Mouse (Mus musculus) hindbrain, embryonic 14.5 days (tissue): ENCODE data around the gene Lrmda. TPM values are rescaled to one million over a fixed set of nuclear protein-coding genes. Genes with fewer than 3 reads are reported as not detected.

Experiments used
- ATAC-seq: fragments of 200-750 bp; cut with Nextera tagmentation; 2 replicates; pipeline ENCODE4 v1.8.0; 2017; ENCODE audit warnings: moderate number of reproducible peaks, mild to moderate bottlenecking, moderate TSS enrichment, moderate library complexity; ENCODE audit not compliant: low FRiP score
- DNase-seq: peaks from one replicate; pipeline ENCODE4 v3.0.0-alpha.2; 2015; ENCODE audit warnings: low spot score
- H3K27ac ChIP-seq: fragments of 300-500 bp; sonication (generic); 2 replicates; pipeline ENCODE4 v1.5.1; 2014; ENCODE audit warnings: mild to moderate bottlenecking, moderate library complexity
- H3K27me3 ChIP-seq: fragments of 300-500 bp; sonication (generic); 2 replicates; pipeline ENCODE4 v1.6.1; 2014; ENCODE audit warnings: mild to moderate bottlenecking, low read length, mixed read lengths; ENCODE audit not compliant: control insufficient read depth, insufficient read depth
- H3K36me3 ChIP-seq: fragments of 300-500 bp; sonication (generic); replicated peaks from 2 replicates; pipeline ENCODE4 v1.6.1; 2014; ENCODE audit not compliant: control insufficient read depth, insufficient read depth
- H3K4me1 ChIP-seq: fragments of 300-500 bp; sonication (generic); replicated peaks from 2 replicates; pipeline ENCODE4 v1.6.1; 2014; ENCODE audit warnings: antibody characterized with exemption, low read length, mixed read lengths; ENCODE audit not compliant: control insufficient read depth, insufficient read depth
- H3K4me2 ChIP-seq: fragments of 300-500 bp; sonication (generic); replicated peaks from 2 replicates; pipeline ENCODE4 v1.6.1; 2014; ENCODE audit warnings: mild to moderate bottlenecking, moderate library complexity
- H3K4me3 ChIP-seq: fragments of 300-500 bp; sonication (generic); replicated peaks from 2 replicates; pipeline ENCODE4 v1.5.1; 2014; ENCODE audit warnings: mild to moderate bottlenecking, low read length
- H3K9ac ChIP-seq: fragments of 300-500 bp; sonication (generic); 2 replicates; pipeline ENCODE4 v1.6.1; 2014
- H3K9me3 ChIP-seq: fragments of 300-500 bp; sonication (generic); 2 replicates; pipeline ENCODE4 v1.6.1; 2016; ENCODE audit warnings: low read length; ENCODE audit not compliant: control insufficient read depth
- WGBS: fragments of 180-500 bp; shearing (Covaris S2); extraction: QIAGEN DNeasy Blood & Tissue Kit; methylation state at CpG from one replicate; pipeline ENCODE4 v1.1.7; 2014; 5-methylcytosine and 5-hydroxymethylcytosine counted together
- polyA plus RNA-seq: library from polyadenylated mRNA; unstranded; fragments of >200 nt; fragmentation: Nextera tagmentation; extraction: Ambion mirVana; gene quantifications from 2 replicates; pipeline ENCODE4 v1.2.1, GENCODE M21; 2014

The Lrmda gene
- polyA plus RNA-seq, 1 experiment from 2014 or later, result 0.64 TPM

- no peak overlapping the region for H3K27ac ChIP-seq
- 69% methylated on average over 8 of the region's 8 CpGs for whole genome bisulfite sequencing
- no peaks in the 10 kb centered on the region for H3K9me3 ChIP-seq
- H3K36me3 ChIP-seq, result no peaks in the 10 kb centered on the region
- no peak overlapping the region for H3K4me2 ChIP-seq
- ATAC-seq (no peak), DNase-seq (no peak)
- no peak overlapping the region for H3K9ac ChIP-seq
- H3K4me1 ChIP-seq, result peaks cover 16% of the 10 kb centered on the region
- no peak overlapping the region for H3K4me3 ChIP-seq
- H3K27me3 ChIP-seq, result 0 out of 2 replicates have a peak, but pooled peaks cover 4% of the 10 kb centered on the region
These were observed 134.6 kb downstream of the Lrmda start for GRCm38 (mm10) chr14:22154096-22154495.

DNA sequence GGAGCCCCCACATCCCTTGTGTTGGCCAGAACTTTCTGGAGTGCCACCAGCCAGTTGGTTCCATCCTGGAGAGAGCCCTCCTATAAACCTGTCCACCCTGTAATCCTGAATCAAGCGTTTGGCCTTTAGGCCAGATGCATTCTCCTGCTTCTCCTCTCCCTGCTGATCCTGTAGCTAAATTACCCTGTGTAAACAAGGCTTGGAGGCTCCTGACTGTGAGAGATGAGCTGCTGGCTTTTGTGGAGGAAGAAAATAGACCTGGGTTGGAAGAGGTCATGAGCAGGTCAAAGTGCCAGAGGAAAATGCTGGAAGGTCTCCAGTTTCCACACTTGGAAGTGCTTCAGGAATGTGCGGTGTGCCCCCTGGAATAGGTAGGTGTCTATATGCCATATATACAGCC lies 135.5 kb downstream of the Lrmda start:
- DNase-seq (no peak), ATAC-seq (no peak)
- peaks cover 16% of the 10 kb centered on the region for H3K4me1 ChIP-seq
- WGBS, result 38% methylated on average over 2 of the region's 2 CpGs
- H3K4me2 ChIP-seq, result no peak overlapping the region
- H3K36me3 ChIP-seq, result no peaks in the 10 kb centered on the region
- H3K9ac ChIP-seq, result no peak overlapping the region
- H3K9me3 ChIP-seq, result no peaks in the 10 kb centered on the region
- no peak overlapping the region for H3K27ac ChIP-seq
- 0 out of 2 replicates have a peak, but pooled peaks cover 4% of the 10 kb centered on the region for H3K27me3 ChIP-seq
- H3K4me3 ChIP-seq, result no peak overlapping the region

- H3K4me3 ChIP-seq, result no peak overlapping the region
- no peak overlapping the region for H3K9ac ChIP-seq
- 0 out of 2 replicates have a peak, but pooled peaks cover 4% of the 10 kb centered on the region for H3K27me3 ChIP-seq
- DNase-seq, result no peak
- no peaks in the 10 kb centered on the region for H3K9me3 ChIP-seq
- 18% methylated on average over 4 of the region's 4 CpGs for WGBS
- no peak for ATAC-seq
- no peak overlapping the region for H3K27ac ChIP-seq
- peaks cover 16% of the 10 kb centered on the region for H3K4me1 ChIP-seq
- no peaks in the 10 kb centered on the region for H3K36me3 ChIP-seq
- H3K4me2 ChIP-seq, result no peak overlapping the region
These were observed 136.1 kb downstream of the Lrmda start for GRCm38 (mm10) chr14:22155512-22156026.

GRCm38 (mm10) chr14:22156991-22157390 lies 137.5 kb downstream of the Lrmda start:
- H3K9me3 ChIP-seq, result no peaks in the 10 kb centered on the region
- H3K27ac ChIP-seq, result no peak overlapping the region
- no peaks in the 10 kb centered on the region for H3K36me3 ChIP-seq
- ATAC-seq, result no peak
- H3K27me3 ChIP-seq, result 0 out of 2 replicates have a peak, but pooled peaks cover 4% of the 10 kb centered on the region
- no peak for DNase-seq
- 70% methylated on average over 6 of the region's 6 CpGs for WGBS
- no peak overlapping the region for H3K4me2 ChIP-seq
- H3K9ac ChIP-seq, result no peak overlapping the region
- H3K4me3 ChIP-seq, result no peak overlapping the region
- H3K4me1 ChIP-seq, result peaks cover 12% of the 10 kb centered on the region

- Histone ChIP-seq H3K9me3 (no peaks in the 10 kb centered on the region), H3K4me3 (no peak overlapping the region), H3K36me3 (no peaks in the 10 kb centered on the region), H3K9ac (no peak overlapping the region), H3K4me1 (no peaks in the 10 kb centered on the region), H3K27me3 (0 out of 2 replicates have a peak, but pooled peaks cover 4% of the 10 kb centered on the region), H3K4me2 (no peak overlapping the region), H3K27ac (no peak overlapping the region)
- ATAC-seq (no peak), DNase-seq (no peak)
- WGBS, result 32% methylated on average over 3 of the region's 3 CpGs
These were observed 141.9 kb downstream of the Lrmda start for GRCm38 (mm10) chr14:22161416-22161815.

DNA sequence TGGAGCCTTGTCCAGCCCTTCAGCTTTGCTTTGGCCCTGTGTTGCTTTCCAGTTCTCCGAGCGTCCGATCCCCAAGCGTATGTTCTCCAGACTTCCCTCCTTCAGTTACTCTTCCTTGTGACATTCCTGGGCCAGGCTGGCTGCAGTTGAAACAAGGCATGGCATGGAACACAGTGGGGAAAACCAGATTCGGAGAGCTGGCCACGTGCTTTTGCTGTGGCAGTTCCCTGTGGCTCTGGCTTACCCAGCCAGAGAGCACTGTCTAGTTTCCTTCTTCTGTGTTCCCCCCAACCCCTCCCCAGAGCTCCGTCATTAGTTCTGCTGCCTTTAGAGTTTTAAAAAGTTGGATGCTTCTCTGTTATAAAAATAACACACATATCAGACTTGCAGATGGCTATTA lies 147.8 kb downstream of the Lrmda start:
- H3K36me3 ChIP-seq, result no peaks in the 10 kb centered on the region
- no peak overlapping the region for H3K4me3 ChIP-seq
- H3K4me1 ChIP-seq, result peaks cover 24% of the 10 kb centered on the region
- ATAC-seq (no peak), DNase-seq (no peak)
- H3K9me3 ChIP-seq, result no peaks in the 10 kb centered on the region
- WGBS, result 60% methylated on average over 7 of the region's 7 CpGs
- no peaks in the 10 kb centered on the region for H3K27me3 ChIP-seq
- no peak overlapping the region for H3K4me2 ChIP-seq
- no peak overlapping the region for H3K9ac ChIP-seq
- peak overlapping the region; percentile 75; the same call in 1 of the 2 replicates for H3K27ac ChIP-seq

DNA sequence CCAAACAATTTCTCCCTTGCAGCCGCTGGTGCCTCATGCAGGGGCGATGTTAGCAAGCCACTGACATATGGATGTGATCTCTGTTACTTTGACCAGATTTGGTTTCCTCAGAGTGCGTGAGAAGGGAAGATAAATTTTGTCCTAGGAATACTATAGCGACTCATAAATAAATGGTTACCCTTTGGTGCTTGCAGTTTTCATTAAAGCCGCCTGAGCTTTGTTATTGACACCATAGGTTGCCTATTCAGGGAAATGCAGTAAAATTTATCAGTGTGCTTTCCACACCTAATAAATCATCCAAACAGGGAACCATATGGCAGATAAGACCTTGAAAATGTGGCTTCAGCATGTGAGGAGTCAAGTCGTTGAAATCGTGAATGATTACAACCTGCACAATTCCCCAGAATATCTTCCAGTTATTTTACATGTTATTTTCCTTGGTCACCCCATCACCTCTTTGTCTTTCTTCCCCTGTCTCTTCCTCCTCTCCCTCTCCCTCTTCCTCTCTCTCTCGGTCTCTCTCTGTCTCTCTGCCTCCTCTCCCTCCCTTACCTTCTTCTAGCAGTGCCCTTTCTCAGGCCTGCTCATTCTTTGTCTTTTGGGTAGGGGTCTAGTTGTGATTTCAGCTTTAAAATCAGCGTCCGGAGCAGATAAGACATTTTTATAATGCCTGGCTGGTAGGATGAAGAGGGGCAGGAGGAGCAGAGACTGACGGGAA lies 148.7 kb downstream of the Lrmda start:
- Histone ChIP-seq H3K4me2 (peak overlapping the region; percentile 38), H3K27me3 (no peaks in the 10 kb centered on the region), H3K27ac (peak overlapping the region; percentile 75), H3K36me3 (no peaks in the 10 kb centered on the region), H3K9ac (peak overlapping the region; percentile 37; the same call in 1 of the 2 replicates), H3K4me3 (no peak overlapping the region), H3K4me1 (peaks cover 24% of the 10 kb centered on the region), H3K9me3 (no peaks in the 10 kb centered on the region)
- ATAC-seq (no peak), DNase-seq (no peak)
- WGBS, result 28% methylated on average over 11 of the region's 11 CpGs

GRCm38 (mm10) chr14:22168795-22169568 lies 149.5 kb downstream of the Lrmda start:
- peaks cover 24% of the 10 kb centered on the region for H3K4me1 ChIP-seq
- H3K36me3 ChIP-seq, result no peaks in the 10 kb centered on the region
- peak overlapping the region; percentile 37; the same call in 1 of the 2 replicates for H3K9ac ChIP-seq
- DNase-seq (no peak), ATAC-seq (no peak)
- no peak overlapping the region for H3K4me3 ChIP-seq
- peak overlapping the region; percentile 38 for H3K4me2 ChIP-seq
- WGBS, result 30% methylated on average over 14 of the region's 14 CpGs
- H3K27ac ChIP-seq, result peak overlapping the region; percentile 75
- H3K27me3 ChIP-seq, result no peaks in the 10 kb centered on the region
- no peaks in the 10 kb centered on the region for H3K9me3 ChIP-seq

DNA sequence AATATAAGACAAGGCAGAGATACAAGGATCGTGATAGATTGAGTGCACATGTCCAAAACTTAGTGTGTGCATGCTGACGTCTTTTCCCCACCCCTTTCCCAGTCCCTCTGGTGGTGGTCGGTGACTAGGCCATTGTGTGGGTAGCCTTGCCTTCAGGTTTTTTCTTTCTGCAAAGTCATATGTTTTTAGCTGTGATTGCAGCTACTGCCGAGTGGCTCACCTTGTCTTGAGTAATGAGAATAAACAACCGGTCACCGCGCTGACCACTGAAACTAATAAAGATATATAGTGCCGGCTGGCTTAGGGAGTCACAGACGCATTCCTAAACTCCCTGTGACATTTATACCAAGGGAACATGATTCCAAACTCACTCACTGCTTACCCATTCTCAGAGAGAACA lies 155.2 kb downstream of the Lrmda start:
- H3K36me3 ChIP-seq, result no peaks in the 10 kb centered on the region
- H3K27ac ChIP-seq, result no peak overlapping the region
- H3K4me3 ChIP-seq, result no peak overlapping the region
- WGBS, result 72% methylated on average over 9 of the region's 9 CpGs
- peaks cover 3% of the 10 kb centered on the region; the same call in 1 of the 2 replicates for H3K4me1 ChIP-seq
- no peak overlapping the region for H3K9ac ChIP-seq
- H3K9me3 ChIP-seq, result no peaks in the 10 kb centered on the region
- ATAC-seq (no peak), DNase-seq (no peak)
- H3K4me2 ChIP-seq, result no peak overlapping the region
- H3K27me3 ChIP-seq, result no peaks in the 10 kb centered on the region
